Mouse (Mus musculus) 416B (cell line): ENCODE measurements around the gene Chfr.
A peak's percentile ranks its signal among the peaks of the same experiment; 100 is the strongest.
"Not testable (repeated sequence)": the region's sequence is repeated elsewhere in the genome, so short reads cannot be mapped to it uniquely, and the experiment has no call there.

ENCODE experiments used
- DNase-seq: peaks from one replicate; pipeline ENCODE4 v3.0.0; 2011; ENCODE audit warnings: low read depth

The Chfr gene

DNA sequence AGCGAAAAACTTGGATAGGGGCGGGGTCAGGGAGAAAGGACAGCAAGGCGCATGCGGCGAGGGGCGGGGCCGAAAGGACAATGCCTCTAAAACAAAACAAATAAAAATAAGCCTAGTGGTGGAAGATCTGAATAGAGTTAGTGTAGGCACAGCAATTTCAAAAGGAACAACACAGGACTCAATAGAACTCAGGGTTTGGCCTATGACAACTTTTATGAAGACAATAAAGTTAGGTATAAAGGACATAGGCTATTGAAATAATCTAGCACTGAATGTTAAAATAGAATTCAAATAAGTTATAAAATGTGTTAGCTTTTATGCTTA, 27.4 kb upstream of the Chfr start:
- DNase-seq, result no peak

DNA sequence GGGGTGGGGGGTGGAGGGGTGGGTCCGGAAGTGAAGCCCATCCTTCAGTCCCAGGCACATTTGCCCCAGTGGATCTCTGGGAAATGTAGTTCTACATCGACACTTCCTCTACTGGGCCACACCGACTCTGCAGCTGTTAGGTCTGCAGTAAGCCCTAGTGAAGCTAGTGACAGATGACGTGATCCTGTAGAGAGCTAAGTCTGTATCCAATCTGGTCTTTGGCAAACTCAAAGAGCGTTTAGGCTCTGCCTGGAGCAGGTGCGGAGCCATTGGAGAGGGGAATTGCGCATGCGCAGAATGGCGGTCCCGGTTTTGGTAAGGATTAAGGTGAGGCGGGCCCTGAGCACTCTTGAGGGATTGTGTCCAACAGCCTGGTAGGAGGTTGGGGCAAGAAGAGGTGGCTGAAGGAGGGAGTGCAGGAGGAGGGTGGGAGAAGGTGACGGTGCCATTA, 25.6 kb upstream of the Chfr start, which contains the start of gene Zfp605:
Gene Zfp605, plus strand, starts transcription at position 102 of the 451 bp plus-strand sequence.
- DNase-seq, result peak; percentile 96

- not testable (repeated sequence) for DNase-seq
These were observed 13.3 kb upstream of the Chfr start for GRCm38 (mm10) chr5:110122380-110122779.

GRCm38 (mm10) chr5:110136087-110136464, 434 bp downstream of the Chfr start:
- DNase-seq, result no peak

GRCm38 (mm10) chr5:110137816-110138215, 2.2 kb downstream of the Chfr start:
- no peak for DNase-seq

DNA sequence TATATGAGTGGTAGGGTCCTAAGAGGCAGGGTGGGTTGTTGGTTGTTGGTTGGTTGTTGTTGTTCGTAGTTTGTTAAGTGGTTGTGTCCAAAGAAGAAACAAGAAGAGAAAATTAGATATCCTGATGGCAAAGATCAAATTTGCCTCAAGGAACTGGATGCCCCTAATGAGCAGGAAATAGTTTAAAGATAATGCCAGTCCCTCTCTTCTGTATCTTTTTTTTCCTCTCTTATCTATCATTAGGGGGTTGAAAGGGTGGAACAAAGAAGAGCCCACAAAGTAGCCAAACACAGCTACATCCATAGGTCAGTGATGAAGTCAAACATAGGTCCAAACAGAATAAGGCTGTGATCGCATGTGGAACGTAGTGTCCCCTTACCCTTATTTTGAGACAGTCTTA, 3.7 kb downstream of the Chfr start:
- DNase-seq, result no peak

GRCm38 (mm10) chr5:110140424-110140823, 4.8 kb downstream of the Chfr start:
- DNase-seq, result no peak

GRCm38 (mm10) chr5:110142309-110142708, 6.7 kb downstream of the Chfr start:
- no peak for DNase-seq

DNA sequence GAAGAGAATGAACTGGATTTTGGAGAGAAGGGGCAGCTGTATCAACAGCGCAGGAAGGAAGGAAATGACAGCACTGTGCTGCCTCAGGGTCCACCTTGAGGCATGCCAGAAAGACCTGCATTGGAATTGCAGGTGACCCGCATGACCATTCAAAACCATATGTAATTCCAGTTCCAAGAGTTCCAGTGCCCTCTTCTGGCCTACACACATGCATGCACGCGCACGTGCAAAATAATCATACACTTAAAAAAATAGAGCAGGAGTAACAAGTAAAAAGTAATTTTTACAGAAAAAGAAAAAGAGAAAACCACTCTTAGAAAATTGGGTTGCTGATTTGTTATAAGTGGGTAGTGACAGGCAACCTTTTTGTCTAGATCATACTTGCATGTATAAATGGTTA, 7.4 kb downstream of the Chfr start:
- DNase-seq, result peak; percentile 66

DNA sequence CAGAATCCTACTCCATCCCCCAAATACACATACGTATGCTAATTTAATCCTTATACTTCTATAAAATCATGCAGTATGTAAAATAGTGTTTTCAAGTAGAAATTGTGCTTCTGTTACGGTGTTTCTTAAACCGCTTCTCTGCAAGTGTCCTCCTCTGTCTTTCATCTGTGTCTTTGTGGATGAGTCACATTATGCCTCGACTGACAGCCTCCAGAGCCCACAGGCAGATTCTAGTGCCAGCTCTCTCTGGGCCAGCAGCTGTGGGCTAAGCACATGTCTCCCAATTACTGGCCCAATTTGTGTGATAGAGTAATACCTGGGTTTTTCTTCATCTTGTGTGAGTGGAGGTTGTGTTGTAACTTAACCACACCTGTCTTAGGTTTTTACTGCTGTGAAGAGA, 33.7 kb downstream of the Chfr start:
- no peak for DNase-seq

GRCm38 (mm10) chr5:110176362-110177020, 40.8 kb downstream of the Chfr start, which contains the start of gene Golga3:
Golga3 (plus strand) TSS chr5:110176701.
- peak; percentile 97 for DNase-seq

- no peak for DNase-seq
These were observed 41.4 kb downstream of the Chfr start for GRCm38 (mm10) chr5:110177021-110177420.

- DNase-seq, result no peak
These were observed 43.0 kb downstream of the Chfr start for GRCm38 (mm10) chr5:110178628-110179027.

DNA sequence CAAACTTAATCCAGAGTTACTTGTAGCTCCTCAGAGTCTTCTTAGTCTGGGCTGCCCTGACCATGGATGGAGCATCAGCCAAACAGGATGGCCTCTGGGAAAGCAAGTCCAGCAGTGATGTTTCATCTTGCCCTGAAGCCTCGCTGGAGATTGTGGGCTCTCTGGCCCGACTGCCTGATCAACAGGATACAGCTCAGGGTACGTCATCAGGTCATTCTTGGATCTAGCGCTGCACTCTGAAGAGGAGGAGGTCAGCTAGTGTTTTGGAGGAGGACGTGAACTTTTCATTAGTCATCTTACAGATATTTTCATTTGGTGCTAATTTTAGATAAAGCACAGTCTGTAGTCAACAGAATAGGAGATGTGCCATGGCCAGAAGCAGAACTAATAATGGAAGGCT, 46.1 kb downstream of the Chfr start:
- DNase-seq, result no peak

DNA sequence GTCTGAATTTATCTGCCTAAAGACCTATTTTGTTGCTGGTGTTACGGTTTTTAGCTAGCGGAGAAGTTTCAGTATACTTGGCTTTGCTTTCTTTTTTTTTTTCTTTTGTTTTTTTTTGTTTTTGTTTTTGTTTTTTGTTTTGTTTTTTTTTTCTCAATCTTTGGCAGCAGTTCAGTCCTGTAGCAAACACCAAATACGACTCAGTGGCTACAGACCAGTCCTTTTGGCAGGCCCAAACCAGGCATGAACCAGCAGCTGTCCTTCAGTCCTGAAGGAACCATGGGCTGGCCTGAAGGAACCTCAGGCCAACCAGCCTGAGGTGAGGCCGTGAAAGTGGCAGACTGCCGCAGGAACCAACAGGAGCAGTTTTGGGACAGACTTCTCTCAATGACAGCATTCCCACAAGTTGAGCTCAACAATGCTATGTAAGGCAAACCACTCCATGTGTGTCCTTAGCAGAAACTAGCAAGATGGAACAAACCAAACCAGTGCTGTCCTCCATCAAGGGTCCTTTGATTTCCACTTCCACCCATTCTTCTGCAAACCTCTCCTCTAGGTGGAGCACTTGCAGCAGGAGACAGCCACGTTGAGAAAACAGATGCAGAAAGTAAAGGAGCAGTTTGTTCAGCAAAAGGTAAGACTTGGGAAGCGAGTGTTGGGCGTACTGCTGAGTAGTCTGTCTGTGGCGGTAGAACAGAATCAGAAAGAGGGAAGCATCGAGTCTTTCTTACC, 67.7 kb downstream of the Chfr start:
- peak; percentile 45 for DNase-seq

DNA sequence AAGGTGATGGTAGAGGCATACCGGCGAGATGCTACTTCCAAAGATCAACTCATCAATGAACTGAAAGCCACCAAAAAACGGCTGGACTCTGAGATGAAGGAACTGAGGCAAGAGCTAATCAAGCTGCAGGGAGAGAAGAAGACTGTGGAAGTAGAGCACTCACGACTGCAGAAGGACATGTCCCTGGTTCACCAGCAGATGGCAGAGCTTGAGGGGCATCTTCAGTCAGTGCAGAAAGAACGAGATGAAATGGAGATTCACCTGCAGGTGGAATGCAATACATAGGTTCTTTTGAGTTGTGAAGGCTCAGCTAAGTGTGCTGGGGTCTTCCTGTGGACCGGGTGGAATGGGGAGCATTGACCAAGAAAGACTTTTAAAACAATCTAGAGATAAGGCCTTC, 69.1 kb downstream of the Chfr start:
- DNase-seq, result peak; percentile 47

- peak; percentile 69 for DNase-seq
These were observed 75.7 kb downstream of the Chfr start for GRCm38 (mm10) chr5:110211312-110211711.

- DNase-seq, result no peak
These were observed 81.1 kb downstream of the Chfr start for GRCm38 (mm10) chr5:110216780-110217179.

DNA sequence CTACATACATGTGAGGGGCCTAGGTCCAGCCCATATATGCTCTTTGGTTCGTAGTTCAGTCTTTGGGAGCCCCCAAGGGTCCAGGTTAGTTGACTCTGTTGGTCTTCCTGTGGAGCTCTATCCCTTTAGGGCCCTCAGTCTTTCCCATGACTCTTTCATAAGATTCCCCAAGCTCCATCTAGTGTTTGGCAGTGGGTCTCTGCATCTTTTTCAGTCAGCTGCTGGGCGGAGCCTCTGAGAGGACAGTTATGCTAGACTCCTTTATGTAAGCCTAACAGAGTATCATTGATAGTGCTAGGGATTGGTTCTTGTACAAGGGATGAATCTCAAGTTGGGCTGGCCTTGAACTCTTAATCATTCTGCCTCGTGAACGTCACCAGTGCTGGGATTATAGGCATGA, 84.7 kb downstream of the Chfr start:
- no peak for DNase-seq
